Mouse (Mus musculus): ENCODE data around the gene CN725425.

The CN725425 gene

DNA sequence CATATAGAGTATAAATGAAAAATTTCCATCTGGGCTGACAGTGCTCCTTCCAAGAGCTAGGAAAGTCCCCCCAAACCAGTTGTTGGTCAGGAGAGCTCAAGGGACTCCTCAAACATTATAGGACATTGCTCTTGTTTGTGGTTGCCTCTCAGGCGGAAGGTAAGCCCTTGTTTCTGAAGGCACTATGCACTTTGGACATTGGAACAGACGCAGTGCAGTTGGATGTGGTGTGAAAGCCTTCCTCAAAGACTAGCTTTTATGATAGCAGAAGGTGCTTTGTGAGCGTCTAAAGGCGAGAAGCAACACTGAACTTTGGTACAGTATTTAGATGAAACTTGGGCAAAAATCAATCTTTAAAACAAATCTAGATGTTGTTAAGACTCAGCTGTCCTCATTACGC lies 7.2 kb downstream of the CN725425 start:
- no peak for DNase-seq (ENCODE audit: low spot score)

DNA sequence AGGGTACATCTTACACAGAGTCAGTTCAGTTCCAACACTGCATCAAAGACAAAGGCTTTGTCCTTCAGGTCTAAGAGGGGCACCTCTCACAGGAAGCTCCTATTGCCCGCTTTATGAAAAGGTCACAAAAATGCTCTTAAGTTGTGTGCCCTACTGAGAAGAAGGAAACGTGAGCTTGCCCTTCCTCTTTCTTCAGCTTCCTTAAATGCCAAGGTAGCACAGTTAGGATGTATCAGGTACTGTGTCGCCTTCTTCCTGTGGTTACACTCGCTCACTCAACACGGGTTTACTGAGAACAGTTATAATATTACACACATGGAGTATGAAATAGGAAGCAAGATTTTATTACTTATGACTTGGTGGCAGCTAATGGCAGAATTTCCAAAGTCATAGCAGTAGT lies 38.0 kb downstream of the CN725425 start:
- DNase-seq (ENCODE audit: low spot score): no peak

DNA sequence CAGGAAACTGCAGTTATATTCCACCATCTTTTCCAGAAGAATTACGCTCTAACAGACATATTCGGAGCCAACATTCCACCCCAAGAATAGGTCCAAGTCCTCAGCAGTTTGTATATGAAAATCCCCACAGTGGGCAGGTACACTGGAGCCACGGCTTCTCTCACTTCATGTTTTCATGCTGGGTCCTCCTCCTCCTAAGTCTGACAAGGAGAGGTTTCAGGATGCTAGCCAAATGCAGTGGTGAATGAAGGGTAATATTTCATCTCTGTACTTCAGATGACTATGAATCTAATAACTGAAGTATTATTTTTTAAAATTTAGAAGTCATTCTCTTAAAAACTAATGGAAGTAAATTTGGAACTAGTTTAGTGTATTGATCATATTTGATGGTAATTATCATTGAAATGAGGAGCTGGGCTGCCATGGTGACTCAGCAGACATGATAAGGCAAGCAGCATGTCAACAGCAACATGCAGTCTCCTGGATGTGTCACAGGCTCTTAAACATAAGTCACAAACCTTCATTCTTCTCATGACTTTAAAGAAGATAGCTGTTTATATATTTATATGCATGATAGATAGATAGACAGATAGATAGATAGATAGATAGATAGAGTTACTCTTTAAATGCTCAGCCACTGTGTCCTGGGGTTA lies 41.5 kb downstream of the CN725425 start:
- DNase-seq (ENCODE audit: low spot score): no peak

DNA sequence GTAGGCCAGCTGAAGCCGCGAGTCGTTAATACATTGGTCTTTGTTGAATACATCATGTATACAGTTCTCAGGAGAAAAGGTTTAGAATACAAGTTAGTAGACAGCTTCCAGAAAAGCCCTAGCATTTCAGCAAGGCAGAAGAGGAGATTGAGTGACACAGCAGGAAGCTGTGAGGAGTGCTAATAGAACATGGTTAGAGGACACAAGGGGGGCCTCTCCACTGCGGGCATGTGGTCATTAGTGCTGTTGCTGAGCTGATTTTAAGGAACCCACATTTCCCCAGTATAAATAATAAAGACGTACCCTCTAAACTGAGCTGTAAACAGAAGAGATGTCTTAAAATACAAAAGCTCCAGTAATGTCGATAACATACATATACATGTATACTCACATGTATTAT lies 51.5 kb downstream of the CN725425 start:
- no peak for DNase-seq (ENCODE audit: low spot score)

DNA sequence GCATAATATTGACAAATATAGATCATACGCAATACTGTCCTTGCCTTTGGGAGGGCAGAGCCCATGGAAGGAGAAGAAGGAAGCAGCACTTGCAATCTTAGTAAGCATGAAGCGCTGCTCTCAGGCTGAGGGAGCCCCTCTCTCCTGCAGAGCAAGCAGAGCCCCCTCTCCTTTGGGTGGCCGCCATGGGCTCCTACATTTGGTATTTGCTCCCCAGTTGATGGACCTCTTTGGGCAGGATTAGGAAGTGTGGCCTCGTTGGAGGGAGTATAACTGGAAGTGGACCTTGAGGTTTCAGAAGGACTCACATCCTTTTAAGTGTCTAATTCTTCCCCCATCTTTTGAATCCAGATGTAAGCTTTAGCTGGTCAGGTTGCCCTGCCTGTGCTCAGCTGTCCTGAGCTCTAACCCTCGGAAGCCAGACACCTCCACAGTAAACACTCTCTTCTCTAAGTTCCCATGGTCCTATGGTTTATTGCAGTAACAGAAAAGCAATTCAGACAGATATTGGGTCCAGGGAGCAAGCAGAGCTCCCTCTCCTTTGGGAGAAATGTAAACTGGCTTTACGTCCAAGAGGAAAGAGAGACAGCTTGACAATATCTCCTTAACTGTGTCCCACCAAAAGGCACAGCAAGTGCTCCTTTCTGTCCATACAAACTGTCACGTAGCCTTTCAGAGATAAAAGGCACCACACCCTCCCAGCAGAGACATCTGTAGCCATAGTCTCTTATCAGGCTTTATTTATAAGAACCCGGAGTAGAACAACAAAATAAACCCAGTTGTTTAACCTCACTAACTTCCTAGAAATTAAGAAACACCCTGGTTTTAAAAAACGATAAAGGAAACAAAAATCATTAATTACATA lies 52.5 kb downstream of the CN725425 start:
- DNase-seq (ENCODE audit: low spot score): no peak

DNA sequence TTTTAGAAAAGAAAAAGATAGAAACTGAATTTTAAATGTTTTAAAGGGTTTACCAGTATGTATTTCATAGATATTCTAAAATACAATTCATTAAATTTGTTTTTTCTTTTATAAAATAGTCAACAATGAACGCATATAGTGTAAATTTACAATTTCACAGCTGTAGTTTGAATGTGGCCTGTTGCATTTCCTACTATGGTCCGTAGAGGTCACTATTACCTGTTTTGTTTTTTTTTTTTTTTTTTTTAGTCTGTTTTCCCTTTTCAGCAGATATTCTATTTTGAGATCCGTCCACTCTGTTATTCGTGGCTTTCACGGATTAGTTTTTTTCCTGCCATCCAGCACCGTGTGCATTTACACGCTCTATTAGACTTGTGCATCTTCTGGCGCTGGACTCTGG lies 53.7 kb downstream of the CN725425 start:
- peak; percentile 55 for DNase-seq (ENCODE audit: low spot score)

DNA sequence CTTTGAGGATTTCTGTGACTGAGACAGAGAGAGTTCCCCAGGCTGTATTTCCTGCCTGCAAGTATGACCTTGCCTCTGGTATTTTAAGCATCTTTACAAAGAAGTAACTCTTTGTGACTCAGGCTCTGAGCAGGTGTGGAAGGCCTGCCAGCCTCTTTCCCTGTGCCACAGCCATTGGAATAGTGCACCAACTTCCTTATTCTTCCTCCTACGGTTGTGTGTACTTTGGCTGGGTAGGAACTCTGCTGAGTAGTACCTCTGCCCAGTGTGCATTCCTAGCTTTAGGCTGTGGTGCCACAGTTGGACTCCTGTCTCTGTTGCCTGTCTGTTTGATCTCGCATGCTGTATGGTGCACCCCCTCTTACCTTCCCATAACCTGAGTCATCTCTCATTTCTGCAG lies 56.0 kb downstream of the CN725425 start:
- DNase-seq (ENCODE audit: low spot score): no peak

DNA sequence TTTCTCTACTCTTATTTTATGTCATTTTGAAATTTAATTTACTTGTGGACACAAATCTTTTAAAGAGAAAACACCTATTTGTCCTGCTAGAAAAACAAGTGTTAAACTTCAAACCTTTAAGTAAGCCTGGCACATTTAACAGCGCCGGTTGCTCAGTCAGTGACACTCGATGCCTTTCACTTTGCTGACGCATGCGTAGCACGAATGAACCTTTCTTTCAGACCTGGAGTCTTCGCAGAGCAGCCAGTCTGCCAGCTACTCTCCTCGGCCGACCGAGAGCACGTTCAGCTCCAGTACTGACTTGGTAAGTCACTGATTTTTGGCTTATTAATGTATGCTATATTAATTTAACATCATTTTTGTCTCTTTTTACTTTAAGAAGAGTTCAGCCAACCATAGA lies 57.8 kb downstream of the CN725425 start:
- no peak for DNase-seq (ENCODE audit: low spot score)

DNA sequence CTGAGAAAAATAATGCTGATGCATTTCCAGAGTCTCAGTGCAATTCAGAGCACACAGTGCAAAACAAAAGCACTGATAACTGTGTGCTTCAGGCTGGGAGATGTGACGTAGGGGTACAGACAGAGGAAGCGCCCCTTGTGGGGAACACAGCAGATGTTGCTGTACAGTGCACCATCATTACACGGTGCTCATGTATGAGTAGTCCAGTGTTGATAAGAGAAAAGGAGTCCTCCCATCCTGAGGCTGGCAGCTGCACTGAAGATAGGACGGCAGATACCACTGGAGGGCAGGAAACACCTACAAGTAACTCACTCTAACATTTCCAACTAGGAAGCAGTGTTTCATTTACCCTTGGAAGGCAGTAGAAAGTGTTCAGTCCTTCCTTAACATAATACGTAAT lies 61.3 kb downstream of the CN725425 start:
- DNase-seq (ENCODE audit: low spot score): no peak

DNA sequence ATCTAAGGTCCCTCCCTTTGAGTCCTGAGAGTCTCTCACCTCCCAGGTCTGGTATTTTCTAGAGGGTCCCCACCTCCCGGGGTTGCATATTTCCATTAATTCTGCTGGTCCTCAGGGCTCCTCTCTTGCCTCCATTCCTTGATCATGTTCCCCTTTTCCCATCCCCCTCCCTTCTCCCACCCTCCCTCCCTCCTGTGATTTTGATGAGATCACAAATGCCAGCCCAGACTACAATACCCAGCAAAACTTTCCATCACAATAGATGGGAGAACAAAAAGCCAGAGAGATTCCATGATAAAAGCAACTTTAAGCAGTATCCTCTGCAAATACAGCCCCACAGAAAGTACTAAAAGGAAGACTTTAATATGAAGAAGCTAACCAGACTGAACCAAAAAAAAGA lies 64.6 kb downstream of the CN725425 start:
- no peak for DNase-seq (ENCODE audit: low spot score)

DNA sequence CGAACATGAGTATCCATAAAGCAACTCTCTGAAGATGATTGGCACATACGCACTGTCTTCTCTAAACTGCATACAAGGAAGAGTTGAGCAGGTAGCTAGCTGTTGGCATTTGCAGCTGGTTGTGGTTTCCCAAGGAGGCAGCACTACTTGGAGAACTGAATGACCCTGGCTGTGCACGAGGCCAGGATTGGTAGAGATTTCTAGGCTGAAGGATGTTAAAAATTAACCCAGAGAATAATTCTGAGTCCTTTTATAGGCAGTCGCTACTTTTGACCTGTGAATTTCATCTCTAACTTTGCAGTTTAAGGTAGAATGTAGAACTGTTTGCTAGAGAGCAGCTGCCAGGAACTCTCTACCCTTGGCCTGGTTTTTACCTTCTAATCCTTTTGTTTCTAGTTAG lies 69.2 kb downstream of the CN725425 start:
- no peak for DNase-seq (ENCODE audit: low spot score)

DNA sequence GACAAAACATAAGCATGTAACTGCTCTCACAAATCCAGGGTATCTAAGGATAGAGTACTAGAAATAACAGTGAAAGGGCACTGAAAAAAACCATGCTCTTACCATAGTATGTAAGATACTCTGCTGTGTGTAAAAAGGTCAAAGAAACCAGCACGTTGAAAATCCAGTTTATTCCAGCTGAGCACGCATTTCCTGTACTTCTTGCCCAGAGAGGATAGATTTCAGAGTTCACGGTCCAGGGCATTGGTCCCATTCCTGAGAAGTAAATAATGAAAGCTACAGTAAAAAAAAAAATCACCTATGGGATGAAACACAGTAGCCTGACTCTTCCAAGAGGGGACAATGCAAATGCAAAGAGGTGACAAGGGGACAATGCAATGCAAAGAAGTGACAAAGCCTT lies 76.7 kb downstream of the CN725425 start:
- peak; percentile 76 for DNase-seq (ENCODE audit: low spot score)

DNA sequence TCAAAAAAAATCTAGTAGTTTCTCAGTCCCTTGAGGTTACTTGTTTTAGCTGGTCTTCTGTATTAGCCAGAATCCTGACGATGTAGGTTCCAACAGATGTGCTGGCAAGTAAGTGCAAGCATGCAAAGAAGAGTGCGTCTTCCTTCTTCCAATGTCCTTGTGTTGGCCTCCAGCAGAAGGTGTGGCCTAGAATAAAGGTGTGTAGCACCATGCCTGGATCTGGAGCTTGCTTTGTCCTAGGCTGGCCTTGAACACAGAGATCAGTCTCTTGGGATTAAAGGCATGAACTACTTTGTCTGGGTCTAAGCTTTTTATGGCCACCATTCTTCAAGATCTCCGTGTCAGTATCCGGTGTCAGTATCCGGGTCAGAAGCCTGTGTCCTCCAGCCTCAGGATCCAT lies 80.3 kb downstream of the CN725425 start:
- DNase-seq (ENCODE audit: low spot score): no peak

DNA sequence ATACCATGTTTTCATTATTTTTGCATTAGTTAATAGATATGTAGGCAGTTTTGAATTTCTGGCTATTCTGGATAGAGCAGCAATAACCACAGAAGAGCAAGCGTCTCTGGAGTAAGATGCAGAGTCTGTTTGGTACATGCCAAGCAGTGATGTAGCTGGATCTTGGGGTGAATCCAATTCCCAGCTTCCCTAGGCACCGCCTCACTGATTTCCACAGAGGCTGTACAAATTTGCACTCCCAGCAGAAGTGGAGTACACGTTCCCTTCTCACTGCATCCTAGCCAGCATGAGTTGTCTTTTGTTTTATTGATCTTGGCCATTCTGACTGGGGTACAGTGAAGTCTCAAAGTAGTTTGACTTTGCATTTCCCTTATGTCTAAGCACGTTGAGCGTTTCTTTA lies 82.2 kb downstream of the CN725425 start:
- peak; percentile 32 for DNase-seq (ENCODE audit: low spot score)

DNA sequence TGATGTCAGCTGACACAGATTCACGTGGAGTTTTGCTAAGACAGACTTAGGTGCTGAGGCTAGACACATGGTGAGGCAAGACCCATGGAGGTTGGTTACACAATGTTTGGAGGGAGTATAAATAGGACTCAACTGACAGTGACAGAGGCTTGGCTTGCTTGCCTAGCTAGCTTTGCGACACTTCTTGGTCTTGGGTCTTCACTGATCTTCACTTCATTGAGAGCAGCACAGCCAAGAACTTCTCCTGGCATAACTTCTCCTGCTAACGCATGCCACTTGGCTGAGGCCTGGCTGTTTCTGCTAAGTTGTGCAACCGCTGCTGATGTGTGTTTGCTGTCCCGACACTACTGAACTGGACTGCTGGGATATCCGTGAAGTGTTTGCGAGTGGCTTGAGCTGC lies 83.5 kb downstream of the CN725425 start:
- peak; percentile 89 for DNase-seq (ENCODE audit: low spot score)

DNA sequence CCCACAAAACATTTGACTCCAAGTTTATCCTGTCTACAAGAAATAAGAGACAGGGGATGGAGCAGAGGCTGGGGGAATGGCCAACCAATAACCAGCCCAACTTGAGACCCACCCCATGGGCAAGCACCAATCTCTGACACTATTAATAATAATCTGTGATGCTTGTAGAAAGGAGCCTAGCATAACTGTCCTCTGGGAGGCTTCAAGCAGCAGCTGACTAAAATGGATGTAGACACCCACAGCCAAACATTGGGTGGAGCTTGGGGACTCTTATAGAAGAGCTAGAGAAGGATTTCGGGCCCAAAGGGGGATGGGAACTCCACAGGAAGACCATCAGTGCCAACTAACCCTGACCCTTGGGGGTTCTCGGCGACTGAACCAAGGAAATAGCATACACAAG lies 84.1 kb downstream of the CN725425 start:
- DNase-seq (ENCODE audit: low spot score): no peak

DNA sequence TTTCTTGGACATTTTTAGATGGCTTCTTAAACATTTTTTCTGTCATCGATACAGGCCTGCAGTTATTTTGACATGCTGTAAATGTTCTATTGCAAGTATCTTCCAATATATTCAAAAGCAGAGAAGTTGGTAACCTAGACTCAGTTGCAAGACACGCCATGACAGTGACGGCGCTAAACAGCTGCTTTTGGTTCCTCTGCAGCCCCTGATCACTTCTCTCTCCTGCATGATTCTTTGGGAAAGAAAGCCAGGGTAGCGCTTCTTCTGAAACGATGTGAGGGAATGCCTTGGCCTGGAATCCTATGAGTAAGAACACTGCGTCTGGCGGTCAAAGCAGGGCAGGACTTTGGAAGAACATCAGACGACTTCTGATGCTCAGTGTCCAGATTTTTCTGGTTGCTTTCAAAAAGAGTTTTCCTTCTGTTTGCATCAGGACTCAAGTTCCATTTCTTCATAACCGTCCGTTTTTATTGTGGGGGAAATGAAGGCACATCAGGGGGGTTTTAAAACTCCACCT lies 100.1 kb downstream of the CN725425 start:
- DNase-seq (ENCODE audit: low spot score): no peak

DNA sequence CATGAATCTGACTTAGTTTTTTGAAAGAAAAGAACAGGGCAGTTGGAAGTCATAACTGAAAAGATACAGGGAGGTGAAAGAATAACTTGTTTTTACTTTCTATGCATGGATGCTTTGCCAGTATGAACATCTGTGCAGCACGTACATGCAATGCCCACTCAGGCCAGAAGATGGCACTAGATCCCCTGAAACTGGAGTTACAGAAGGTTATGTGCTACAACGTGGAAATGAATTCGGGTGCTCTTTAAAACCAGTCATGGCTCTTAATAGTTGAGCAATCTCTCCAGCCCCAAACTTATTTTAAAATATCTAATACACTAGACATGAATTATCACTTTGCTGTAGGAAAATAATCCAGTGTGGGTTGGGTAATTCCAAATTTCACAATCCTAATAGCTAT lies 102.1 kb downstream of the CN725425 start:
- DNase-seq (ENCODE audit: low spot score): peak; percentile 88

DNA sequence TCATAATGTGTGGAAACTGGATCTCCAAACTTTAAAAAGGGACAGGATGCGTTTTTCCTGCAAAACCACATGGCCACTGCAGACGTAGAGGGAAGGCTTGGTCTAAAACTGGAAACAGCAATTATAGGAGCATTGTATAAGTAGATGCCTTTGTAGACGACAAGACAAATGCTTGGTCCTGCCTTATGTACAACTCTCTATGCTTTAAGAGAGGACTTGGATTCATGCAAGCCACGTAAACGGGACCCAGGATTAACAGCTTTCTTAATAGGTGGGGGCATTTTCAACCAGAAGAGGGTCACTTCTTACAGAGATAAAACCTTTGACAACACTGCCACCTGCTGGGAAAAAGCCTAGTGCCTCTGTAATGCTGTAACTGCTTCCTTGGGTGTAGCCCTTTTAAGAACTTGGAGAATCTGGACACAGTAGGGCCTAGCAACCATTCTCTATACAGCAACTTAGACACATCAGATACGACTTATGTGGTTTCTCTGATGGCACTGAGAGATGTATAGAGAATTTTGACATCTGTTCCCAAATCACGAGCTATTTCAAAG lies 105.1 kb downstream of the CN725425 start:
- peak; percentile 78 for DNase-seq (ENCODE audit: low spot score)

Data from adipocyte (in vitro differentiated cells).